In the genomic region with DNA sequence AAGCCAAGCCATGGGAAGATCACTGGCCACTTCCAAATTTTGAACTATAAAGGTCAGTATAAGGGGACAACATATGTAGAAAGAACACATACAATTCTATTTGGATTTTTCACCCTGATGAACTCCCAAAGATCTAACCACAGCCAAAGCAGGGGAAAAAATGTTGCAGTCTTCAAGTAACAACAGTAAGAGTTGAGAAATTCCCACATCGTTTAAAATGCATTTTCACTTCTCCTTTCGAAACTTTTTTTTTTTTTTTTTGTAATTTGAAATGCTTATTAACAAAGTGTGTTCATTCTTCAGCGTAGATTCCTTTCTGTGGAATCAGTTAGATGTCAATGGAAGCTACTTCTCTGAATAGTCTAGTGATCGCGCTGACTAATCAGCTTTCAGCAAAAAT, we compare ENCODE assay signal across 28 mouse cellular contexts.
"Had no signal": no experiment of that assay in that cellular context is flagged by ENCODE, and none has a peak within 500 bp of the region (broad histone marks: within the 10 kb centered on the region; RNA-seq: fewer than 3 reads in every experiment).

No protein-coding gene starts in this region.

- H3K27ac ChIP-seq: gastrocnemius, adult 2 months; heart, adult 2 months; heart, embryonic 13.5 days; heart, embryonic 15.5 days; hindbrain, embryonic 10.5 days; hindbrain, embryonic 12.5 days; hindbrain, embryonic 14.5 days; intestine, embryonic 15.5 days; kidney, embryonic 15.5 days; kidney, postnatal 0 days; limb, embryonic 13.5 days; limb, embryonic 15.5 days; liver, embryonic 12.5 days; liver, embryonic 14.5 days had no signal

- H3K4me3 ChIP-seq: gastrocnemius, adult 2 months; heart, adult 2 months; heart, embryonic 13.5 days; heart, embryonic 15.5 days; hindbrain, embryonic 10.5 days; hindbrain, embryonic 12.5 days; intestine, embryonic 15.5 days; kidney, embryonic 15.5 days; limb, embryonic 13.5 days; limb, embryonic 15.5 days; liver, embryonic 12.5 days had no signal

- ATAC-seq: hindbrain, embryonic 16.5 days; inflammation-experienced regulatory T-cells, adult 6 months; intestine, embryonic 15.5 days; intestine, postnatal 0 days; liver, embryonic 12.5 days had no signal

- H3K36me3 ChIP-seq: heart, embryonic 13.5 days; heart, embryonic 15.5 days; hindbrain, embryonic 10.5 days; hindbrain, embryonic 12.5 days; intestine, embryonic 15.5 days; kidney, embryonic 15.5 days; limb, embryonic 13.5 days; limb, embryonic 15.5 days; liver, embryonic 12.5 days had no signal

- H3K27me3 ChIP-seq: heart, embryonic 13.5 days; heart, embryonic 15.5 days; hindbrain, embryonic 12.5 days; intestine, embryonic 15.5 days; kidney, embryonic 15.5 days; limb, embryonic 13.5 days; limb, embryonic 15.5 days; liver, embryonic 12.5 days had no signal

- DNase-seq: gastrocnemius, adult 2 months; gastrocnemius, postnatal 10 days; gastrocnemius, postnatal 25 days; heart, adult 11 months; heart, adult 2 months; heart, postnatal 4 days; kidney, adult 18-20 months; kidney, adult 9 months; kidney, postnatal 14 days; kidney, postnatal 36 days; layer of hippocampus, adult 9-11 months; layer of hippocampus, postnatal 36 days; left cerebral cortex, postnatal 4 days had no signal

- H3K4me1 ChIP-seq: heart, embryonic 13.5 days; heart, embryonic 15.5 days; hindbrain, embryonic 10.5 days; hindbrain, embryonic 12.5 days; intestine, embryonic 15.5 days; kidney, embryonic 15.5 days; limb, embryonic 13.5 days; limb, embryonic 15.5 days; liver, embryonic 12.5 days had no signal
